Mouse (Mus musculus) bone marrow, adult 2 months (tissue): ENCODE measurements around the gene Gnptab. TPM values are rescaled to one million over a fixed set of nuclear protein-coding genes. Genes with fewer than 3 reads are reported as not detected.

Experiments
- H3K27ac ChIP-seq: fragments of 200-500 bp; 2 replicates; pipeline ENCODE4 v1.5.1; 2012; ENCODE audit warnings: low read depth, mild to moderate bottlenecking, control low read depth, inconsistent platforms, low read length; ENCODE audit not compliant: control insufficient read depth, poor library complexity, insufficient read depth
- H3K4me1 ChIP-seq: fragments of 200-500 bp; 2 replicates; pipeline ENCODE4 v1.6.1; 2011; ENCODE audit warnings: low read length; ENCODE audit not compliant: control insufficient read depth, insufficient read depth
- H3K4me3 ChIP-seq: fragments of 200-500 bp; replicated peaks from 2 replicates; pipeline ENCODE3; 2011; ENCODE audit warnings: mild to moderate bottlenecking, low read depth, low read length, control low read depth; ENCODE audit not compliant: control insufficient read depth
- CTCF ChIP-seq: fragments of 200-500 bp; IDR thresholded peaks from 2 replicates; pipeline ENCODE4 v1.5.1; 2011; ENCODE audit warnings: low read length, control low read depth; ENCODE audit not compliant: control insufficient read depth, insufficient read depth
- POLR2A ChIP-seq: fragments of 200-500 bp; IDR thresholded peaks from 2 replicates; pipeline ENCODE4 v1.6.1; 2011; ENCODE audit warnings: low read depth, mild to moderate bottlenecking, control low read depth, low read length, borderline replicate concordance; ENCODE audit not compliant: control insufficient read depth
- WGBS: fragments of 180-500 bp; shearing (Covaris S2); methylation state at CpG from one replicate; pipeline ENCODE4 v1.1.7; 2018; 5-methylcytosine and 5-hydroxymethylcytosine counted together
- polyA plus RNA-seq: library from polyadenylated mRNA; stranded (reverse); fragments of >200 nt; gene quantifications from 2 replicates; pipeline ENCODE4 v1.2.4, GENCODE M21; 2011; ENCODE audit warnings: low replicate concordance; ENCODE audit not compliant: missing spikeins, insufficient read depth, insufficient read length

The Gnptab gene
- polyA plus RNA-seq, 1 experiment = 12.9 TPM

- no peak overlapping the region for H3K4me3 ChIP-seq
- WGBS = 36% methylated on average over 2 of the region's 2 CpGs
- H3K4me1 ChIP-seq = peaks cover 1% of the 10 kb centered on the region
- TF ChIP-seq CTCF (no peak), POLR2A (no peak)
- H3K27ac ChIP-seq = no peak overlapping the region
Observed at GRCm38 (mm10) chr10:88409751-88410150, 30.8 kb downstream of the Gnptab start.

GRCm38 (mm10) chr10:88412290-88412995 is 33.5 kb downstream of the Gnptab start:
- 61% methylated on average over 17 of the region's 17 CpGs for WGBS
- H3K4me1 ChIP-seq = peaks cover 1% of the 10 kb centered on the region
- peak overlapping the region; percentile 43 for H3K27ac ChIP-seq
- no peak for TF ChIP-seq POLR2A
- TF ChIP-seq CTCF = no peak
- H3K4me3 ChIP-seq = peak overlapping the region; percentile 10

GRCm38 (mm10) chr10:88417686-88418085 is 38.8 kb downstream of the Gnptab start:
- WGBS = 36% methylated on average over 5 of the region's 5 CpGs
- Histone ChIP-seq H3K27ac (no peak overlapping the region), H3K4me1 (peaks cover 6% of the 10 kb centered on the region), H3K4me3 (no peak overlapping the region)
- TF ChIP-seq POLR2A = no peak
- no peak for TF ChIP-seq CTCF

GRCm38 (mm10) chr10:88420141-88420541 is 41.2 kb downstream of the Gnptab start:
- peaks cover 7% of the 10 kb centered on the region for H3K4me1 ChIP-seq
- WGBS = 34% methylated on average over 11 of the region's 11 CpGs
- TF ChIP-seq POLR2A = no peak
- TF ChIP-seq CTCF = no peak
- peak overlapping the region; percentile 77 for H3K27ac ChIP-seq
- no peak overlapping the region for H3K4me3 ChIP-seq

GRCm38 (mm10) chr10:88420655-88421435 is 41.9 kb downstream of the Gnptab start:
- peak overlapping the region; percentile 84 for H3K27ac ChIP-seq
- no peak for TF ChIP-seq CTCF
- TF ChIP-seq POLR2A = no peak
- 32% methylated on average over 19 of the region's 19 CpGs for WGBS
- peak overlapping the region; percentile 35 for H3K4me3 ChIP-seq
- peaks cover 7% of the 10 kb centered on the region for H3K4me1 ChIP-seq

- peaks cover 6% of the 10 kb centered on the region for H3K4me1 ChIP-seq
- H3K27ac ChIP-seq = no peak overlapping the region
- TF ChIP-seq POLR2A (no peak), CTCF (no peak)
- H3K4me3 ChIP-seq = no peak overlapping the region
- WGBS = 87% methylated on average over 2 of the region's 2 CpGs
Observed at GRCm38 (mm10) chr10:88426158-88426816, 47.4 kb downstream of the Gnptab start.

GRCm38 (mm10) chr10:88426896-88427295 is 48.0 kb downstream of the Gnptab start:
- H3K4me3 ChIP-seq = no peak overlapping the region
- TF ChIP-seq CTCF = no peak
- WGBS = 66% methylated on average over 5 of the region's 5 CpGs
- H3K4me1 ChIP-seq = peaks cover 4% of the 10 kb centered on the region
- no peak overlapping the region for H3K27ac ChIP-seq

- Histone ChIP-seq H3K4me3 (no peak overlapping the region), H3K27ac (no peak overlapping the region), H3K4me1 (no peaks in the 10 kb centered on the region)
- 88% methylated on average over 6 of the region's 6 CpGs for WGBS
- TF ChIP-seq POLR2A = no peak
- TF ChIP-seq CTCF = no peak
Observed at GRCm38 (mm10) chr10:88427998-88428397, 49.1 kb downstream of the Gnptab start.
